Mouse (Mus musculus) kidney, embryonic 14.5 days (tissue): ENCODE measurements at regions not wholly inside any gene's neighbourhood (a gene's known extent, or its start where the extent isn't known, plus 50 kb on each side); places are given as distances from the start of the nearest gene placed in this dataset.

ENCODE experiments used
- ATAC-seq: fragments of 200-750 bp; cut with Nextera tagmentation; 2 replicates; pipeline ENCODE4 v1.8.0; 2017; ENCODE audit warnings: moderate number of reproducible peaks, mild to moderate bottlenecking, moderate TSS enrichment, moderate library complexity; ENCODE audit not compliant: low FRiP score, low TSS enrichment
- H3K27ac ChIP-seq: fragments of 300-500 bp; sonication (generic); 2 replicates; pipeline ENCODE4 v1.5.1; 2014; ENCODE audit warnings: low read depth, mild to moderate bottlenecking, low read length, moderate library complexity, mixed read lengths
- H3K27me3 ChIP-seq: fragments of 300-500 bp; sonication (generic); 2 replicates; pipeline ENCODE4 v1.6.1; 2014; ENCODE audit warnings: mild to moderate bottlenecking, low read length; ENCODE audit not compliant: control insufficient read depth, insufficient read depth
- H3K36me3 ChIP-seq: fragments of 300-500 bp; sonication (generic); 2 replicates; pipeline ENCODE4 v1.6.1; 2014; ENCODE audit warnings: low read length, mixed read lengths; ENCODE audit not compliant: control insufficient read depth, insufficient read depth
- H3K4me1 ChIP-seq: fragments of 300-500 bp; sonication (generic); 2 replicates; pipeline ENCODE4 v1.6.1; 2014; ENCODE audit warnings: low read length, mixed read lengths; ENCODE audit not compliant: control insufficient read depth, insufficient read depth
- H3K4me2 ChIP-seq: fragments of 300-500 bp; sonication (generic); replicated peaks from 2 replicates; pipeline ENCODE4 v1.6.1; 2014; ENCODE audit warnings: low read depth, mild to moderate bottlenecking, low read length
- H3K4me3 ChIP-seq: fragments of 300-500 bp; sonication (generic); 2 replicates; pipeline ENCODE4 v1.5.1; 2014; ENCODE audit warnings: mild to moderate bottlenecking, low read length
- H3K9ac ChIP-seq: fragments of 300-500 bp; sonication (generic); 2 replicates; pipeline ENCODE4 v1.6.1; 2014; ENCODE audit warnings: low read depth, mild to moderate bottlenecking, low read length, moderate library complexity
- H3K9me3 ChIP-seq: fragments of 300-500 bp; sonication (generic); 2 replicates; pipeline ENCODE4 v1.6.1; 2016; ENCODE audit warnings: low read length; ENCODE audit not compliant: control insufficient read depth
- WGBS: fragments of 180-500 bp; shearing (Covaris S2); extraction: QIAGEN DNeasy Blood & Tissue Kit; methylation state at CpG from one replicate; pipeline ENCODE4 v1.1.7; 2014; 5-methylcytosine and 5-hydroxymethylcytosine counted together

DNA sequence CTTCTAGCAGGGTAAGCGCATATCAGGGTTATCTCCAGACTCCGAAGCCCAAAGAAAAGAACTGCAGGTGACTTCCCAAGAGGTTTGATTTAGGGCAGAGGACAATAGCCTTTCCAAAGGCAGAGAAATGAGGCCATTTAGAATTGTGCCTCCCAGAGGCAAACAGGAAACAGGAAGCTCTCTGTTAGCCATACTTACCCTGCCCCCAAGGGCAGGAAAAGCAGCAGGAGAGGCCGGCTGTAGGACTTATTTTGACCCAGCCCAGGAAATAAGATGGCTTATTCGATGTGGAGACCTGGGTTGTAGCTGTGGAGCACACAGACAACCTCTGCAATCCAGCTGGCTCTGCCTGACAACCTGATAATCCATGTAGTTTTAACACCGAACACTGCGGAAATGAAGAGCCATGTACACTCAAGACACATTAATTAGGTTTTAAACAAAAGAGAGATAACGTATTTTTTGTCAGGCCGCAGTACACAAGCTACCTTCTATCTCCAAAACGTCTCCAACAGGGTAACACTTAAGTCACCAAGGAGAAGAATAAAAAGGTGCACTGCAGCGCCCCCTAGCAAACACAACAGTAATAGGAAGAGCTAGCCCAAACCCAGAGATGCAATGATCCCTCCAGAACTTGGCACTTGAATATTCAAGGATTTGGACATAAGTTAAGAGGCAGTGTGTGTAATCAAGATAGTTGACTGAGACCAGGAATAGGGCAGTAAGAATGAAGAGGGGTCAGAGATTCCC lies 62.4 kb upstream of the Kdr start:
- Histone ChIP-seq H3K27me3 (no peaks in the 10 kb centered on the region), H3K27ac (0 out of 2 replicates have a peak overlapping the region, but pooled peaks have one; percentile 6), H3K4me2 (no peak overlapping the region), H3K4me1 (0 out of 2 replicates have a peak, but pooled peaks cover 7% of the 10 kb centered on the region), H3K4me3 (no peak overlapping the region), H3K9me3 (no peaks in the 10 kb centered on the region; the same call in 1 of the 2 replicates), H3K9ac (no peak overlapping the region), H3K36me3 (no peaks in the 10 kb centered on the region)
- ATAC-seq, result no peak
- 67% methylated on average over 10 of the region's 10 CpGs for whole genome bisulfite sequencing

DNA sequence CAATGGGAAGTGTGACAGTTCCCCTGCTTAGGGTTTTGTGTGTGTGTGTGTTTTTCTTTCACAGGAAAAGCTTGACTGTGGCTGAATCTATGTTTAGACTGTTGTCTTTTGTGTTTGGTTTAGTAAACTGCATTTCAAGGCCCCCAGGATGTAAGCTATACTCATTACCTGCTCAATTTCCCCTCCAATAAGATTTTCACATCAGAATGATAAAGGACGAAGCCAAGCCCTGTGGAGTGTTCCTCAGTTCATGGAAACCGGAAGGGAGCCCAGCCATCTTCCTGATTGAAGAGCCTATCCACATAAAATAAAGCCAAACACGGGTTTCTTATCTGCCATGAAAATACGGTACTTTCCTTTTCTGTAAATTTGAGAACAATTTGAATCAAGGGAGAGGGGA lies 50.5 kb upstream of the Kdr start:
- no peak for ATAC-seq
- WGBS, result 34% methylated on average over 4 of the region's 4 CpGs

More for the DNA sequence above, 50.5 kb upstream of the Kdr start:
- no peak overlapping the region for H3K27ac ChIP-seq
- no peaks in the 10 kb centered on the region for H3K36me3 ChIP-seq
- no peak overlapping the region for H3K9ac ChIP-seq
- no peak overlapping the region for H3K4me2 ChIP-seq
- H3K4me3 ChIP-seq, result no peak overlapping the region
- no peaks in the 10 kb centered on the region for H3K27me3 ChIP-seq
- no peaks in the 10 kb centered on the region for H3K4me1 ChIP-seq
- H3K9me3 ChIP-seq, result no peaks in the 10 kb centered on the region
